Mouse (Mus musculus) heart, embryonic 11.5 days (tissue): ENCODE data around the gene Eef1akmt3. TPM values are rescaled to one million over a fixed set of nuclear protein-coding genes. Genes with fewer than 3 reads are reported as not detected.

Experiments
- ATAC-seq: fragments of 200-750 bp; cut with Nextera tagmentation; replicated peaks from 2 replicates; pipeline ENCODE4 v1.8.0; 2017; ENCODE audit warnings: moderate library complexity; ENCODE audit not compliant: insufficient number of reproducible peaks, low FRiP score, low TSS enrichment
- H3K27ac ChIP-seq: fragments of 300-500 bp; sonication (generic); 2 replicates; pipeline ENCODE4 v1.5.1; 2014; ENCODE audit warnings: mild to moderate bottlenecking, low read depth, low read length
- H3K27me3 ChIP-seq: fragments of 300-500 bp; sonication (generic); 2 replicates; pipeline ENCODE4 v1.6.1; 2014; ENCODE audit warnings: mild to moderate bottlenecking, low read length, mixed read lengths; ENCODE audit not compliant: control insufficient read depth, insufficient read depth
- H3K36me3 ChIP-seq: fragments of 300-500 bp; sonication (generic); 2 replicates; pipeline ENCODE4 v1.6.1; 2014; ENCODE audit warnings: mild to moderate bottlenecking, low read length, moderate library complexity, mixed read lengths; ENCODE audit not compliant: control insufficient read depth, insufficient read depth
- H3K4me1 ChIP-seq: fragments of 300-500 bp; sonication (generic); 2 replicates; pipeline ENCODE4 v1.6.1; 2014; ENCODE audit warnings: low read length; ENCODE audit not compliant: control insufficient read depth, insufficient read depth
- H3K4me2 ChIP-seq: fragments of 300-500 bp; sonication (generic); 2 replicates; pipeline ENCODE4 v1.6.1; 2014; ENCODE audit warnings: mild to moderate bottlenecking, moderate library complexity
- H3K4me3 ChIP-seq: fragments of 300-500 bp; sonication (generic); 2 replicates; pipeline ENCODE4 v1.5.1; 2014; ENCODE audit warnings: low read depth, low read length
- H3K9ac ChIP-seq: fragments of 300-500 bp; sonication (generic); 2 replicates; pipeline ENCODE4 v1.6.1; 2014; ENCODE audit warnings: mild to moderate bottlenecking, low read depth, low read length, moderate library complexity
- H3K9me3 ChIP-seq: fragments of 300-500 bp; sonication (generic); replicated peaks from 2 replicates; pipeline ENCODE4 v1.6.1; 2016; ENCODE audit warnings: low read length; ENCODE audit not compliant: control insufficient read depth
- WGBS: fragments of 180-500 bp; shearing (Covaris S2); extraction: QIAGEN DNeasy Blood & Tissue Kit; methylation state at CpG from one replicate; pipeline ENCODE4 v1.1.7; 2014; ENCODE audit not compliant: insufficient replicate concordance; 5-methylcytosine and 5-hydroxymethylcytosine counted together
- polyA plus RNA-seq: library from polyadenylated mRNA; unstranded; fragments of >200 nt; fragmentation: Nextera tagmentation; extraction: Ambion mirVana; gene quantifications from 2 replicates; pipeline ENCODE4 v1.2.1, GENCODE M21; 2014

Eef1akmt3 gene
- 0.31 and 0.35 TPM in 2 replicates for polyA plus RNA-seq

DNA sequence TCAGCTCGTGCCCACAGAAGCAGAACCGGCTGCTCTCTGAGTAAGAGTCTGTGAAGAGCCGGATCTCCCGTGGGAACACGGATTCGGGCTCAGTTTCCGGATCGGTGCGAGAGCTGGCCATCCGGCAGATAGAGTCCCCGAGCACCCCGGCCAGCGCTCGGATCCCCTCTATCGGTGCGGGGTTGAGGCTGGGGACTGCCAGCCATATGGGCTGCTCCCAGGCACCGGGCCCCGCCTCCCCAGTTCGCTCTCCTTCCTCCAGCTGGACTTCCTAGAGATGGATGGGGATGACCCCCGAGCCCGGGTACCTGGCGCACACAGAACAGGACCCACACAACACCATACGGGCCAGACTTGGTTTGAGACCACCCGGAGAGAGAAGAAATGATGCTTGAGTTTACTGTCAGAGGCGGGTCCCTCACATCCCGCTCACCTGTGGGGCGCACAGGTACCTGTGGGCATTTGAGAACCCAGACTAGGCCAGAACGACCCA lies at the start of gene Eef1akmt3, which contains the start of gene Mettl1:
Eef1akmt3 (minus strand) TSS at position 240 of the 493 bp plus-strand sequence.
Mettl1 (plus strand) TSS at position 141 of the 493 bp plus-strand sequence.
- H3K27ac ChIP-seq: peak within 1 kb of the TSS; percentile 66; the same call in 1 of the 2 replicates
- peak within 1 kb of the TSS; percentile 84 for H3K4me3 ChIP-seq
- peaks cover 8% of the 10 kb centered on the region for H3K27me3 ChIP-seq
- peak; percentile 59 for ATAC-seq
- H3K4me2 ChIP-seq: peak within 1 kb of the TSS; percentile 98
- no peaks in the 10 kb centered on the region for H3K9me3 ChIP-seq
- H3K9ac ChIP-seq: peak within 1 kb of the TSS; percentile 80
- peaks cover 3% of the 10 kb centered on the region; the same call in 1 of the 2 replicates for H3K36me3 ChIP-seq
- no peaks in the 10 kb centered on the region; the same call in 1 of the 2 replicates for H3K4me1 ChIP-seq
- WGBS: under 1% methylated on average over 28 of the region's 28 CpGs

DNA sequence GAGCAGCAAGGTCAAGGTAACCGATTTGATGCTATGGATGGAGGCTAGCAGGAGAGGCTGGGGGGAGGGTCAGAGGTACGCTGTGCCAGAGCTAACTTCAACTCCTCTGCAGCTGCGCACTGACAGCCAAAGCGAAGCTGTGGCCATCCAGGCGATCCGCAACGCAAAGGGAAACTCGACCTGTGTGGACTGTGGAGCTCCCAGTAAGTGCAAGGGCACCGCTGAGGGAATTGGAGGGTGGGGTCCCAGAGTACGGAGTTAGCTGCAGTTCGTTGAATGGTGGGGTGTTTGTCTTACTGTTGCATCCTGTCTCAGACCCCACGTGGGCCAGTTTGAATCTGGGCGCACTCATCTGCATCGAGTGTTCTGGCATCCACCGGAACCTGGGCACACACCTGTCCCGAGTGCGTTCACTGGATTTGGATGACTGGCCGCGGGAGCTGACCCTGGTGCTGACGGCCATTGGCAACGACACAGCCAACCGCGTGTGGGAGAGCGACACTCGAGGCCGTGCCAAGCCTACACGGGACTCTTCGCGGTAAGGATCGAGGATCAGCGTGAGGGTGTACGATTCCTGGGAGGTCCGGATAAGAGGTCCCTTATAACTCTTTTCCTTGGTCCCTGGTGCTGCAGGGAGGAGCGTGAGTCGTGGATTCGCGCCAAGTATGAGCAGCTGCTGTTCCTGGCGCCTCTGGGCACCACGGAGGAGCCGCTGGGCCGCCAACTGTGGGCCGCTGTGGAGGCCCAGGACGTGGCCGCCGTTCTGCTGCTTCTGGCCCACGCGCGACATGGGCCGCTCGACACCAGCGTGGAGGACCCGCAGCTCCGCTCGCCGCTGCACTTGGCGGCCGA lies 49.5 kb upstream of the Eef1akmt3 start:
- no peak overlapping the region for H3K9ac ChIP-seq
- H3K27ac ChIP-seq: no peak overlapping the region
- H3K4me2 ChIP-seq: peak overlapping the region; percentile 39; the same call in 1 of the 2 replicates
- H3K4me1 ChIP-seq: peaks cover 11% of the 10 kb centered on the region; the same call in 1 of the 2 replicates
- no peaks in the 10 kb centered on the region for H3K36me3 ChIP-seq
- H3K4me3 ChIP-seq: no peak overlapping the region
- 10% methylated on average over 57 of the region's 57 CpGs for WGBS
- ATAC-seq: no peak
- peaks cover 69% of the 10 kb centered on the region for H3K27me3 ChIP-seq
- no peaks in the 10 kb centered on the region for H3K9me3 ChIP-seq

DNA sequence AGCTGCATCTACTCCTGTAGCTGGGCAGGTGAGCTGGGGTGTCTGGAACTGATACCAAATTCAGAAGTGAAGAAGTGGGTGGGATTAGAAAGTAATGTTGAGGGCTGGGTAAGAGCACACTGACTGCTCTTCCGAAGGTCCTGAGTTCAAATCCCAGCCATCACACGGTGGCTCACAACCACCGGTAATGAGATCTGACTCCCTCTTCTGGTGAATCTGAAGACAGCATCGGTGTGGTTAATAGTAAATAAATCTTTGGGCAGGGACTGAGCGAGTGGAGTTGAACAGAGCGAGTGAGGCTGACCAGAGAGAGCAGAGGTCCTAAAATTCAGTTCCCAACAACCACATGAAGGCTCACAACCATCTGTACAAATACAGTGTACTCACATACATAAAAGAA lies 44.3 kb upstream of the Eef1akmt3 start:
- WGBS: 58% methylated on average over 6 of the region's 6 CpGs
- Histone ChIP-seq H3K4me1 (no peaks in the 10 kb centered on the region; the same call in 1 of the 2 replicates), H3K4me3 (no peak overlapping the region), H3K36me3 (no peaks in the 10 kb centered on the region), H3K9ac (no peak overlapping the region), H3K27me3 (peaks cover 81% of the 10 kb centered on the region), H3K4me2 (no peak overlapping the region), H3K27ac (no peak overlapping the region), H3K9me3 (no peaks in the 10 kb centered on the region)
- no peak for ATAC-seq

DNA sequence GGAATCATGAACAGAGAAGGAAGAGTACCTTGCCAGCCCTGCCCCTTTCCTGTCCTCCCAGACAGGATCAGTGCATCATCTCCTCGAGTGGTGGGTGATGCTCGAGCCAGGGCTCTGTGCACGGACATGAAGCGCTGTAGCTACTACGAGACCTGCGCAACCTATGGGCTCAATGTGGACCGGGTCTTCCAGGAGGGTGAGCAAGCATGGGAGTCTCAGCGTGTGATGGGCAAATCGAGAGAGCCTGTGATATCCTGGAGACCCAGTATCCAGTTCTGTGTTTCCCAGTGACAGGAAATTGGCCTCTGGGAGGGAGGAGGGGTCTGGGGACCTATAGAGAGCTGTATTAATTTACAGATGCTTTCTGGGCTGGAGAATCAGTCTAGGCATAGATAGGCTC lies 43.7 kb upstream of the Eef1akmt3 start:
- no peak overlapping the region for H3K4me3 ChIP-seq
- H3K27ac ChIP-seq: no peak overlapping the region
- peaks cover 81% of the 10 kb centered on the region for H3K27me3 ChIP-seq
- no peaks in the 10 kb centered on the region; the same call in 1 of the 2 replicates for H3K4me1 ChIP-seq
- WGBS: 76% methylated on average over 9 of the region's 9 CpGs
- no peaks in the 10 kb centered on the region for H3K9me3 ChIP-seq
- H3K9ac ChIP-seq: no peak overlapping the region
- no peaks in the 10 kb centered on the region for H3K36me3 ChIP-seq
- no peak for ATAC-seq
- no peak overlapping the region for H3K4me2 ChIP-seq

DNA sequence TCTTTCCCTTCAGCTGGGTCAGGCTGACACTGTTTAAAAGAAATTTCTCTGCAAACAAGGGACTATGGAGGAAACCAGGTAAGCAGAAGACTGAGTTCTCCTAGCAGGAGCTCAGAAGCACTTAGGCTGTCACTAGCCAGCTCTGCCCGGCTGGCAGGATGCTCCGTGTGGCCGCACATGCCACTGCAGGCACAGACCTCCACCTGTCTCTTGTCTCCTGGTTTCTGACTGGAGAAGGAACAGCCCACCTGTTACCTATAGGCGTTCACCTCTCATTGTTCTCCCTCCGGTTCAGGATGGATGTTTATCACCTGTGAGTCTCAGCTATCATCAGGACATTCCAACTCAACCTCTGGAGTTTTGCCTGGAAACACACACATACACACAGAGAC lies 42.6 kb upstream of the Eef1akmt3 start:
- 36% methylated on average over 5 of the region's 5 CpGs for WGBS

DNA sequence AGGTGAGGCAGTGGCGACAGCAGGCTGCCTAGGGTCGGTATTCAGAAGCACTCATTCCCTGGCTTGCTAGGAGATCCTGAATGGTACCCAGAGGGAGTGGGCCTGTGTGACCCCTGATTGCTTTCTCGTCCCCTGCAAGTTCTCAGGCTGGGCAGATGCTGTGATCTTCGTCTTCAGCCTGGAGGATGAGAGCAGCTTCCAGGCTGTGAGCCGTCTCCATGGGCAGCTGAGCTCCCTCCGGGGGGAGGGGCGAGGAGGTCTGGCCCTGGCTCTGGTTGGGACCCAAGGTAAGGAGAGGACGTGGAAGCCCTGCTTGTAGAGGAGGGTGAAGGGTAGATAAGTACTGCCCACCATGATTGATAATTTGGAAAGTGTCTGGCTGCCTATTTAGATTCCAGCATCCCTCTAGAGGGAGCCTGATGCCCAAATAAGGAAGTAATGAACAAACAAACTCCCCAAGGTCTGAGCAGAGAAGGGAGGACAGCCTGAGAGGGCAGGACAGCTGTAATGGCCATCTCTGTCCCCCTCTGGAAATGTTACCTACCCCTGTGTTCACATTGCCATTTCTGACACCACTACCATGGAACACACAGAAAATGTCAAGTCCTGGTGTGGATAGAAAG lies 42.1 kb upstream of the Eef1akmt3 start:
- Histone ChIP-seq H3K36me3 (no peaks in the 10 kb centered on the region), H3K9me3 (no peaks in the 10 kb centered on the region), H3K27ac (no peak overlapping the region), H3K9ac (no peak overlapping the region), H3K27me3 (peaks cover 84% of the 10 kb centered on the region), H3K4me3 (no peak overlapping the region), H3K4me2 (no peak overlapping the region), H3K4me1 (peaks cover 12% of the 10 kb centered on the region)
- WGBS: 27% methylated on average over 8 of the region's 8 CpGs
- ATAC-seq: no peak

More for the DNA sequence above, 42.6 kb upstream of the Eef1akmt3 start:
- no peak overlapping the region for H3K27ac ChIP-seq
- H3K36me3 ChIP-seq: no peaks in the 10 kb centered on the region
- H3K4me1 ChIP-seq: peaks cover 9% of the 10 kb centered on the region
- ATAC-seq: no peak
- no peak overlapping the region for H3K4me3 ChIP-seq
- peaks cover 81% of the 10 kb centered on the region for H3K27me3 ChIP-seq
- H3K4me2 ChIP-seq: no peak overlapping the region
- no peaks in the 10 kb centered on the region for H3K9me3 ChIP-seq
- H3K9ac ChIP-seq: no peak overlapping the region

DNA sequence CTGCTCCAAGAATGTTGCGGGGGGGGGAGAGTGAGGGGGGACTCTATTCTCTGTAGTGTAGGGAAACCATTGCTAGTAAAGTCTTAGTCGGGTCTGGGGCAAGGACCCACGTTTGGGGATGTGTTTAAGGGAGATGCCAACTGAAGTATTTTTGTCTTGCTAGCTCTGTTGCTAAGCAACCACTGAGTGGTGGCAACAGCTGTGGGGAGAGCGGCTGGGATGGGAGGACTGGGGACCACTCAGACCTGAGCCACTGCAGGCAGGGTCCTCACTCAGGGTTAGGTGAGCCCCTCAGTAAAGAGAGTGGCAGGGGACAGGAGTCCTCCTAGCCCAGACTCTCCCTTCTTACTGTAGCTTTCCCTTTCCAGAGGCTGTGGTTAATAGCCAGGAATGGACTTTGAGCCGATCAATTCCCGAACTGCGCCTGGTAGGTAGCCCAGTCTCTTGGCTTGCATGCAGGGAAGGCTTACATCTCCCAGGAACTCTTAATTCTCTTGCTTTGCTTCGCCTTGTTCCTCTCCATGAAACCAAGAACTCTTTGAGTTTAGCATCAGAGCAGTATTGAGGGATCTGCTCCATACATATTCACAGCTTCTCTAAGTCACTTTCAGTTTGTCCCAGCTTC lies 40.8 kb upstream of the Eef1akmt3 start:
- no peak overlapping the region; the same call in 1 of the 2 replicates for H3K4me3 ChIP-seq
- peaks cover 83% of the 10 kb centered on the region for H3K27me3 ChIP-seq
- no peak overlapping the region for H3K9ac ChIP-seq
- H3K27ac ChIP-seq: no peak overlapping the region
- H3K4me1 ChIP-seq: peaks cover 12% of the 10 kb centered on the region
- H3K9me3 ChIP-seq: no peaks in the 10 kb centered on the region
- H3K36me3 ChIP-seq: no peaks in the 10 kb centered on the region
- no peak for ATAC-seq
- no peak overlapping the region for H3K4me2 ChIP-seq
- 28% methylated on average over 8 of the region's 8 CpGs for WGBS
